Mouse (Mus musculus) MEL (cell line): ENCODE results near the gene H2-Ke6. TPM values are rescaled to one million over a fixed set of nuclear protein-coding genes. Genes with fewer than 3 reads are reported as not detected.
A peak's percentile ranks its signal among the peaks of the same experiment; 100 is the strongest.

ENCODE experiments used
- DNase-seq: peaks from one replicate; pipeline ENCODE4 v3.0.0; 2011; ENCODE audit warnings: low read depth, low spot score
- H3K27ac ChIP-seq: 2 replicates; pipeline ENCODE4 v1.5.1; 2012; ENCODE audit warnings: low read depth, mild to moderate bottlenecking, control low read depth, low read length, moderate library complexity; ENCODE audit not compliant: control insufficient read depth
- H3K27me3 ChIP-seq, 2 experiments: fragments of 150-350 bp in 1 of 2; sonication (generic) in 1 of 2; 2 replicates each; pipeline ENCODE4 v1.6.1; 2012; ENCODE audit warnings: low read length in 2 of 2, mild to moderate bottlenecking in 2 of 2, improper control_type of control experiment in 1 of 2, moderate library complexity in 1 of 2; ENCODE audit not compliant: insufficient read depth in 2 of 2, control insufficient read depth in 1 of 2
- H3K36me3 ChIP-seq, 2 experiments: 2 replicates each; pipeline ENCODE4 v1.6.1; 2012 to 2014; ENCODE audit warnings: low read length in 2 of 2, improper control_type of control experiment in 1 of 2, inconsistent platforms in 1 of 2, mild to moderate bottlenecking in 1 of 2; ENCODE audit not compliant: insufficient read depth in 2 of 2, control insufficient read depth in 1 of 2
- H3K4me1 ChIP-seq, 2 experiments: fragments of 150-350 bp in 1 of 2; sonication (generic) in 1 of 2; 2 replicates each; pipeline ENCODE4 v1.6.1; 2012; ENCODE audit warnings: low read length in 2 of 2, improper control_type of control experiment in 1 of 2, mild to moderate bottlenecking in 1 of 2; ENCODE audit not compliant: insufficient read depth in 2 of 2, control insufficient read depth in 1 of 2
- H3K4me3 ChIP-seq, 2 experiments: fragments of 150-350 bp in 1 of 2; sonication (generic) in 1 of 2; 2 replicates each; pipeline ENCODE4 v1.5.1; 2012; ENCODE audit warnings: low read depth in 2 of 2, low read length in 2 of 2, mild to moderate bottlenecking in 2 of 2, moderate library complexity in 2 of 2, control low read depth in 1 of 2, improper control_type of control experiment in 1 of 2; ENCODE audit not compliant: control insufficient read depth in 1 of 2, insufficient read depth in 1 of 2
- H3K79me2 ChIP-seq: 2 replicates; pipeline ENCODE4 v1.6.1; 2012; ENCODE audit warnings: mild to moderate bottlenecking, low read length, moderate library complexity; ENCODE audit not compliant: control insufficient read depth, poor library complexity, insufficient read depth
- H3K9ac ChIP-seq: 2 replicates; pipeline ENCODE4 v1.6.1; 2012; ENCODE audit warnings: low read depth, mild to moderate bottlenecking, control low read depth, low read length, moderate library complexity; ENCODE audit not compliant: control insufficient read depth, poor library complexity, severe bottlenecking
- H3K9me3 ChIP-seq: fragments of 150-350 bp; sonication (generic); replicated peaks from 2 replicates; pipeline ENCODE4 v1.6.1; 2012; ENCODE audit warnings: mild to moderate bottlenecking, low read length, improper control_type of control experiment, moderate library complexity; ENCODE audit not compliant: insufficient read depth
- CHD1 ChIP-seq: IDR thresholded peaks from 2 replicates; pipeline ENCODE4 v1.6.1; 2012; ENCODE audit warnings: low read depth, mild to moderate bottlenecking, inconsistent platforms, low read length, improper control_type of control experiment
- CHD2 ChIP-seq: IDR thresholded peaks from 2 replicates; pipeline ENCODE4 v1.6.1; 2011; ENCODE audit warnings: low read length, improper control_type of control experiment
- CTCF ChIP-seq, 3 experiments: IDR thresholded peaks in 2 of 3; conservative IDR thresholded peaks in 1 of 3; 2 replicates each; pipeline ENCODE4 v1.5.1; 2011 to 2012; ENCODE audit warnings: low read length in 3 of 3, low read depth in 2 of 3, mild to moderate bottlenecking in 2 of 3, improper control_type of control experiment in 1 of 3, inconsistent platforms in 1 of 3, mixed read lengths in 1 of 3, moderate library complexity in 1 of 3; ENCODE audit not compliant: control insufficient read depth in 1 of 3, insufficient read depth in 1 of 3, poor library complexity in 1 of 3, severe bottlenecking in 1 of 3
- E2F4 ChIP-seq: IDR thresholded peaks from 2 replicates; pipeline ENCODE4 v1.6.1; 2011; ENCODE audit warnings: low read depth, low read length, improper control_type of control experiment, borderline replicate concordance
- EP300 ChIP-seq, 2 experiments: IDR thresholded peaks; 2 replicates each; pipeline ENCODE4 v1.6.1; 2011; ENCODE audit warnings: improper control_type of control experiment in 2 of 2, low read length in 2 of 2, low read depth in 1 of 2, mild to moderate bottlenecking in 1 of 2
- ETS1 ChIP-seq: IDR thresholded peaks from 2 replicates; pipeline ENCODE4 v1.6.1; 2012; ENCODE audit warnings: low read depth, mild to moderate bottlenecking, inconsistent platforms, low read length, improper control_type of control experiment, moderate library complexity
- GABPA ChIP-seq: IDR thresholded peaks from 2 replicates; pipeline ENCODE4 v1.6.1; 2012; ENCODE audit warnings: low read depth, mild to moderate bottlenecking, inconsistent platforms, low read length, improper control_type of control experiment, moderate library complexity
- GATA1 ChIP-seq: IDR thresholded peaks from 2 replicates; pipeline ENCODE4 v1.6.1; 2011; ENCODE audit warnings: low read depth, low read length, improper control_type of control experiment
- HCFC1 ChIP-seq: IDR thresholded peaks from 2 replicates; pipeline ENCODE4 v1.6.1; 2012; ENCODE audit warnings: low read depth, mild to moderate bottlenecking, inconsistent platforms, low read length, improper control_type of control experiment, moderate library complexity
- JUND ChIP-seq: IDR thresholded peaks from 2 replicates; pipeline ENCODE4 v1.6.1; 2011; ENCODE audit warnings: low read depth, mild to moderate bottlenecking, improper control_type of control experiment, low read length
- MAZ ChIP-seq: IDR thresholded peaks from 2 replicates; pipeline ENCODE4 v1.6.1; 2012; ENCODE audit warnings: low read depth, mild to moderate bottlenecking, inconsistent platforms, low read length, improper control_type of control experiment
- MXI1 ChIP-seq: IDR thresholded peaks from 2 replicates; pipeline ENCODE4 v1.6.1; 2011; ENCODE audit warnings: mild to moderate bottlenecking, low read depth, low read length, improper control_type of control experiment
- NRF1 ChIP-seq: IDR thresholded peaks from 2 replicates; pipeline ENCODE4 v1.6.1; 2014; ENCODE audit warnings: low read depth, mild to moderate bottlenecking, inconsistent platforms, low read length, improper control_type of control experiment, moderate library complexity; ENCODE audit not compliant: poor library complexity, insufficient read depth, severe bottlenecking
- POLR2AphosphoS2 ChIP-seq: IDR thresholded peaks from 2 replicates; pipeline ENCODE4 v1.6.1; 2011; ENCODE audit warnings: low read length, improper control_type of control experiment
- POLR2AphosphoS5 ChIP-seq: IDR thresholded peaks from 2 replicates; pipeline ENCODE4 v1.6.1; 2012; ENCODE audit warnings: low read depth, borderline replicate concordance, mild to moderate bottlenecking, inconsistent platforms, low read length, moderate library complexity, mixed read lengths
- RCOR1 ChIP-seq: IDR thresholded peaks from 2 replicates; pipeline ENCODE4 v1.6.1; 2012; ENCODE audit warnings: low read depth, mild to moderate bottlenecking, inconsistent platforms, low read length, improper control_type of control experiment
- SMC3 ChIP-seq: IDR thresholded peaks from 2 replicates; pipeline ENCODE4 v1.6.1; 2011; ENCODE audit warnings: low read depth, low read length, improper control_type of control experiment
- TAL1 ChIP-seq: IDR thresholded peaks from 2 replicates; pipeline ENCODE4 v1.6.1; 2012; ENCODE audit warnings: mild to moderate bottlenecking, inconsistent platforms, low read length, moderate library complexity, mixed read lengths
- TBP ChIP-seq: IDR thresholded peaks from 2 replicates; pipeline ENCODE4 v1.8.0; 2011; ENCODE audit warnings: low read depth, low read length, improper control_type of control experiment
- UBTF ChIP-seq: IDR thresholded peaks from 2 replicates; pipeline ENCODE4 v1.6.1; 2012; ENCODE audit warnings: low read depth, mild to moderate bottlenecking, inconsistent platforms, low read length, improper control_type of control experiment, moderate library complexity, borderline replicate concordance; ENCODE audit not compliant: insufficient read depth
- USF1 ChIP-seq: IDR thresholded peaks from 2 replicates; pipeline ENCODE4 v1.6.1; 2014; ENCODE audit warnings: low read depth, mild to moderate bottlenecking, inconsistent platforms, low read length, improper control_type of control experiment, moderate library complexity
- ZKSCAN1 ChIP-seq: IDR thresholded peaks from 2 replicates; pipeline ENCODE4 v1.6.1; 2012; ENCODE audit warnings: low read depth, mild to moderate bottlenecking, inconsistent platforms, low read length, improper control_type of control experiment, moderate library complexity
- ZMIZ1 ChIP-seq: IDR thresholded peaks from 2 replicates; pipeline ENCODE4 v1.6.1; 2012; ENCODE audit warnings: low read depth, mild to moderate bottlenecking, inconsistent platforms, low read length, improper control_type of control experiment, moderate library complexity
- ZNF384 ChIP-seq: IDR thresholded peaks from 2 replicates; pipeline ENCODE4 v1.6.1; 2012; ENCODE audit warnings: low read depth, mild to moderate bottlenecking, inconsistent platforms, low read length, improper control_type of control experiment
- polyA plus RNA-seq, 2 experiments: library from polyadenylated mRNA; stranded (reverse) in 1 of 2; unstranded in 1 of 2; fragments of >175 nt in 1 of 2; fragments of >200 nt in 1 of 2; gene quantifications; 2 replicates each; pipeline versions ENCODE4 v1.2.1 to v1.2.4; 2012; ENCODE audit warnings: low replicate concordance in 2 of 2, low read depth in 1 of 2; ENCODE audit not compliant: insufficient read length in 2 of 2, insufficient read depth in 1 of 2, missing spikeins in 1 of 2
- total RNA-seq: library from RNA; depleted of rRNA; stranded (reverse); fragments of 300-350 nt; gene quantifications from 2 replicates; pipeline ENCODE4 v1.2.3, GENCODE M21; 2012

Gene H2-Ke6
- total and polyA plus RNA-seq, 3 experiments: 24.1 to 34.4 TPM; not detected in 1

- DNase-seq: no peak
- Histone ChIP-seq H3K9ac (no peak overlapping the region), H3K9me3 (no peaks in the 10 kb centered on the region), H3K4me1 (no peaks in the 10 kb centered on the region), H3K36me3 (no peaks in the 10 kb centered on the region), H3K79me2 (no peaks in the 10 kb centered on the region), H3K4me3 (no peak overlapping the region), H3K27ac (no peak overlapping the region), H3K27me3 (no peaks in the 10 kb centered on the region)
- TF ChIP-seq HCFC1: no peak
- TF ChIP-seq POLR2AphosphoS5: no peak
- TF ChIP-seq RCOR1: no peak
- TF ChIP-seq EP300 (IDR thresholded peaks at IDR 0.05; ENCODE audit: low read depth in 1 of 2, low read length in 2 of 2): no peak
- no peak for TF ChIP-seq JUND
- TF ChIP-seq USF1: no peak
- no peak for TF ChIP-seq SMC3
- TF ChIP-seq TBP: no peak
- no peak for TF ChIP-seq E2F4
- TF ChIP-seq CHD2: no peak
- TF ChIP-seq MXI1: no peak
- TF ChIP-seq CHD1: no peak
- TF ChIP-seq NRF1: no peak
- TF ChIP-seq ETS1: no peak
- no peak for TF ChIP-seq GATA1
- no peak for TF ChIP-seq ZKSCAN1
- TF ChIP-seq ZMIZ1: no peak
- no peak for TF ChIP-seq TAL1
- TF ChIP-seq UBTF: no peak
- TF ChIP-seq GABPA: no peak
These were observed 29.4 kb upstream of the H2-Ke6 start for GRCm38 (mm10) chr17:34057224-34057623.

- peak; percentile 41 for DNase-seq
These were observed 19.7 kb upstream of the H2-Ke6 start for GRCm38 (mm10) chr17:34047404-34048050.

More at GRCm38 (mm10) chr17:34047404-34048050, 19.7 kb upstream of the H2-Ke6 start:
- H3K27ac ChIP-seq: peak overlapping the region; percentile 51
- TF ChIP-seq JUND (no peak), TBP (no peak), ZNF384 (no peak), UBTF (no peak), MAZ (no peak), GATA1 (no peak), POLR2AphosphoS2 (no peak), NRF1 (no peak), E2F4 (no peak), POLR2AphosphoS5 (no peak), CTCF (IDR thresholded peaks at IDR 0.05 in 2 of 3, conservative IDR thresholded peaks at IDR 0.05 in 1 of 3; ENCODE audit: control insufficient read depth in 1 of 3, insufficient read depth in 1 of 3, low read depth in 2 of 3, low read length in 3 of 3, poor library complexity in 1 of 3, severe bottlenecking in 1 of 3) (no peak), ZKSCAN1 (no peak)
- no peak overlapping the region for H3K9ac ChIP-seq
- peaks cover 0 to 7% of the 10 kb centered on the region in 2 experiments; a peak in 2 of 4 replicates for H3K4me1 ChIP-seq
- H3K4me3 ChIP-seq: no peak overlapping the region
- H3K79me2 ChIP-seq: no peaks in the 10 kb centered on the region
- H3K9me3 ChIP-seq: no peaks in the 10 kb centered on the region
- no peaks in the 10 kb centered on the region; a peak in 1 of 4 replicates for H3K36me3 ChIP-seq
- no peaks in the 10 kb centered on the region for H3K27me3 ChIP-seq
